Comparison of ENCODE assay signal across 9 mouse cellular contexts in the genomic region with DNA sequence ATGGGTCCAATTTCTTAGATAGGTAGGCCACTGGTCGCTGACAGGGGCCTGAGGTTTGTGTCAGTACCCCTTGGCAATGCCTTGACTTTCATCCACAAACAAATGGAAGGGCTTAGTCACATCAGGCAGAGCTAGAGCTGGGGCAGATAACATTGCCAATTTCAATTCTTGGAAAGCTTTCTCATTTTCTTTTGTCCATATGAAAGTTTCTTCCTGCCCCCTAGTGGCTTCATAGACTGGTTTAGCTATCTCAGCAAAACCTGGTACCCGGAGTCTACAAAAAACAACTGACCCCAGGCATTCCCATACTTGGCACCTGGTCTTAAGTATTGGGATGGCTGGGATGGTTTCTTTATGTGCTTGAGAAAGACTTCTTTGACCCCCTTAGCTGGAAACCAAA.
A peak's percentile ranks its signal among the peaks of the same experiment; 100 is the strongest.
DNase-seq lines count a peak whose midpoint lies in the region; ATAC-seq and TF ChIP-seq lines count a peak whose summit lies in the region.
"Had no signal": no experiment of that assay in that cellular context is flagged by ENCODE, and none has a peak within 500 bp of the region (broad histone marks: within the 10 kb centered on the region; RNA-seq: fewer than 3 reads in every experiment).

No protein-coding gene starts in this region.

- TF ChIP-seq CTCF in heart, postnatal 0 days (IDR thresholded peaks at IDR 0.05; ENCODE audit: low read depth): peak; percentile 39
- no peak for TF ChIP-seq CTCF in thymus, adult 2 months (IDR thresholded peaks at IDR 0.05; ENCODE audit: borderline replicate concordance, control insufficient read depth, extremely low read depth, insufficient read depth, low read length, poor library complexity)
- peak; percentile 70 for TF ChIP-seq CTCF in stomach, postnatal 0 days (IDR thresholded peaks at IDR 0.05; ENCODE audit: low read depth)

- no peak for TF ChIP-seq POLR2A in thymus, adult 2 months (IDR thresholded peaks at IDR 0.05; ENCODE audit: control insufficient read depth, extremely low read depth, insufficient read depth, low read length, poor library complexity)

- no peaks in the 10 kb centered on the region for H3K36me3 ChIP-seq in heart, postnatal 0 days (replicated peaks; ENCODE audit: control insufficient read depth, insufficient read depth, low read length)
- no peaks in the 10 kb centered on the region for H3K36me3 ChIP-seq in thymus, adult 2 months (ENCODE audit: control insufficient read depth, insufficient read depth, low read length)
- no peaks in the 10 kb centered on the region for H3K36me3 ChIP-seq in embryonic facial prominence, embryonic 14.5 days (ENCODE audit: control insufficient read depth, insufficient read depth, low read length)
- H3K36me3 ChIP-seq in stomach, postnatal 0 days (ENCODE audit: control insufficient read depth, insufficient read depth, low read length): no peaks in the 10 kb centered on the region
- H3K36me3 ChIP-seq: neural tube, embryonic 13.5 days had no signal

- WGBS in heart, postnatal 0 days: 26% methylated on average over 2 of the region's 2 CpGs
- 31% methylated on average over 2 of the region's 2 CpGs for WGBS in thymus, adult 2 months
- 53% methylated on average over 2 of the region's 2 CpGs for WGBS in embryonic facial prominence, embryonic 14.5 days
- 26% methylated on average over 2 of the region's 2 CpGs for WGBS in stomach, postnatal 0 days

- no peaks in the 10 kb centered on the region for H3K9me3 ChIP-seq in heart, postnatal 0 days (replicated peaks; ENCODE audit: control insufficient read depth, low read length)
- no peaks in the 10 kb centered on the region for H3K9me3 ChIP-seq in embryonic facial prominence, embryonic 14.5 days (ENCODE audit: control insufficient read depth, low read length)
- H3K9me3 ChIP-seq in stomach, postnatal 0 days (ENCODE audit: control insufficient read depth, low read length): no peaks in the 10 kb centered on the region
- H3K9me3 ChIP-seq: neural tube, embryonic 13.5 days had no signal

- H3K4me2 ChIP-seq in heart, postnatal 0 days (ENCODE audit: low read depth, low read length): no peak overlapping the region
- no peak overlapping the region for H3K4me2 ChIP-seq in embryonic facial prominence, embryonic 14.5 days (ENCODE audit: low read depth, low read length)
- no peak overlapping the region for H3K4me2 ChIP-seq in stomach, postnatal 0 days (replicated peaks; ENCODE audit: low read depth)
- H3K4me2 ChIP-seq: neural tube, embryonic 13.5 days had no signal

- peak; percentile 33 for DNase-seq in heart, postnatal 0 days (ENCODE audit: low spot score)
- DNase-seq in heart, adult 9 months (ENCODE audit: low spot score in 2 of 2): no peak
- peak; percentile 11 for DNase-seq in thymus, postnatal 0 days (ENCODE audit: low spot score)
- DNase-seq in thymus, adult 2 months: no peak
- peak; percentile 74 for DNase-seq in embryonic facial prominence, embryonic 14.5 days (ENCODE audit: low spot score)
- DNase-seq in stomach, postnatal 0 days (ENCODE audit: low spot score): no peak
- DNase-seq in neural tube, embryonic 10.5 days (ENCODE audit: extremely low spot score, low spot score): no peak
- DNase-seq in gastrocnemius, postnatal 4 days (ENCODE audit: low spot score in 2 of 2): no peak

- no peaks in the 10 kb centered on the region for H3K27me3 ChIP-seq in heart, postnatal 0 days (ENCODE audit: control insufficient read depth, insufficient read depth, low read length)
- H3K27me3 ChIP-seq in thymus, adult 2 months (ENCODE audit: control insufficient read depth, insufficient read depth, low read length): no peaks in the 10 kb centered on the region
- no peaks in the 10 kb centered on the region for H3K27me3 ChIP-seq in embryonic facial prominence, embryonic 14.5 days (replicated peaks; ENCODE audit: control insufficient read depth, insufficient read depth, low read length)
- no peaks in the 10 kb centered on the region for H3K27me3 ChIP-seq in stomach, postnatal 0 days (ENCODE audit: control insufficient read depth, insufficient read depth, low read length)
- H3K27me3 ChIP-seq: neural tube, embryonic 13.5 days had no signal

- no peak overlapping the region for H3K9ac ChIP-seq in heart, postnatal 0 days (replicated peaks; ENCODE audit: low read depth, low read length)
- H3K9ac ChIP-seq in embryonic facial prominence, embryonic 14.5 days (ENCODE audit: low read depth, low read length): no peak overlapping the region
- no peak overlapping the region for H3K9ac ChIP-seq in stomach, postnatal 0 days (ENCODE audit: low read length)
- H3K9ac ChIP-seq: neural tube, embryonic 13.5 days had no signal

- H3K4me1 ChIP-seq in heart, postnatal 0 days (ENCODE audit: control insufficient read depth, insufficient read depth): no peaks in the 10 kb centered on the region
- H3K4me1 ChIP-seq in thymus, adult 2 months (replicated peaks; ENCODE audit: control insufficient read depth, insufficient read depth, low read length): no peaks in the 10 kb centered on the region
- no peaks in the 10 kb centered on the region for H3K4me1 ChIP-seq in embryonic facial prominence, embryonic 14.5 days (ENCODE audit: control insufficient read depth, insufficient read depth, low read length)
- H3K4me1 ChIP-seq in stomach, postnatal 0 days (replicated peaks; ENCODE audit: control insufficient read depth, insufficient read depth): no peaks in the 10 kb centered on the region
- H3K4me1 ChIP-seq: neural tube, embryonic 13.5 days had no signal

- no peak; the same call in 1 of the 2 replicates for ATAC-seq in heart, postnatal 0 days (ENCODE audit: insufficient read depth, low read depth)
- ATAC-seq in embryonic facial prominence, embryonic 14.5 days (ENCODE audit: low read depth): no peak
- peak; percentile 24; the same call in 1 of the 2 replicates for ATAC-seq in stomach, postnatal 0 days (ENCODE audit: low FRiP score, low TSS enrichment)

- TF ChIP-seq EP300 in heart, postnatal 0 days (IDR thresholded peaks at IDR 0.05; ENCODE audit: low read depth): no peak
- no peak for TF ChIP-seq EP300 in stomach, postnatal 0 days (optimal IDR thresholded peaks at IDR 0.05)

- H3K4me3 ChIP-seq in heart, postnatal 0 days (ENCODE audit: low read depth, low read length): no peak overlapping the region
- no peak overlapping the region for H3K4me3 ChIP-seq in thymus, adult 2 months (ENCODE audit: control insufficient read depth, insufficient read depth, low read length)
- H3K4me3 ChIP-seq in embryonic facial prominence, embryonic 14.5 days (ENCODE audit: low read depth, low read length): no peak overlapping the region
- H3K4me3 ChIP-seq in stomach, postnatal 0 days (ENCODE audit: low read depth, low read length): no peak overlapping the region
- H3K4me3 ChIP-seq: neural tube, embryonic 13.5 days had no signal

- H3K27ac ChIP-seq in heart, postnatal 0 days (ENCODE audit: low read depth): no peak overlapping the region
- H3K27ac ChIP-seq in thymus, adult 2 months (ENCODE audit: control insufficient read depth, insufficient read depth, low read length): no peak overlapping the region
- H3K27ac ChIP-seq in embryonic facial prominence, embryonic 14.5 days (replicated peaks; ENCODE audit: low read depth, low read length): no peak overlapping the region
- no peak overlapping the region for H3K27ac ChIP-seq in stomach, postnatal 0 days (replicated peaks)
- H3K27ac ChIP-seq: neural tube, embryonic 13.5 days had no signal

Comparison
In these comparisons a context has a peak if more than half of its experiments do, and no peak if none do; other contexts are left out.
1. DNase-seq: peak in heart, postnatal 0 days (single experiment), thymus, postnatal 0 days (single experiment) and embryonic facial prominence, embryonic 14.5 days (single experiment); none in heart, adult 9 months (0 of 2), thymus, adult 2 months (single experiment), stomach, postnatal 0 days (single experiment), neural tube, embryonic 10.5 days (single experiment) and gastrocnemius, postnatal 4 days (0 of 2).